Mouse (Mus musculus) myocyte (in vitro differentiated cells): Measurements from ENCODE around the gene Hba-a2. TPM values are rescaled to one million over a fixed set of nuclear protein-coding genes. Genes with fewer than 3 reads are reported as not detected.

Experiments used
- H3K27me3 ChIP-seq: one replicate; pipeline ENCODE4 v1.6.1; 2011; ENCODE audit not compliant: control insufficient read depth, insufficient read depth, insufficient read length
- H3K36me3 ChIP-seq: one replicate; pipeline ENCODE4 v1.6.1; 2011; ENCODE audit not compliant: control insufficient read depth, insufficient read depth
- H3K4me2 ChIP-seq: one replicate; pipeline ENCODE4 v1.6.1; 2011; ENCODE audit warnings: low read depth, control low read depth
- H3K4me3 ChIP-seq: one replicate; pipeline ENCODE4 v1.5.1; 2011; ENCODE audit warnings: mild to moderate bottlenecking, control low read depth, moderate library complexity
- H3K79me2 ChIP-seq: one replicate; pipeline ENCODE4 v1.6.1; 2011; ENCODE audit not compliant: control insufficient read depth, insufficient read depth
- H3ac ChIP-seq: one replicate; pipeline ENCODE4 v1.6.1; 2011; ENCODE audit not compliant: control insufficient read depth, insufficient read length
- E2F4 ChIP-seq: IDR thresholded peaks from one replicate; pipeline ENCODE4 v1.6.1; 2011; ENCODE audit warnings: mild to moderate bottlenecking, control low read depth, moderate library complexity; ENCODE audit not compliant: insufficient read depth
- MAX ChIP-seq: IDR thresholded peaks from one replicate; pipeline ENCODE4 v1.6.1; 2011; ENCODE audit warnings: low read depth, mild to moderate bottlenecking, control low read depth
- MYOD1 ChIP-seq, 3 experiments: IDR thresholded peaks; one replicate each; pipeline ENCODE4 v1.6.1; 2011; ENCODE audit warnings: control low read depth in 2 of 3, low read depth in 2 of 3, mild to moderate bottlenecking in 2 of 3, moderate library complexity in 1 of 3; ENCODE audit not compliant: insufficient read length in 2 of 3, control insufficient read depth in 1 of 3
- MYOG ChIP-seq, 3 experiments: IDR thresholded peaks; one replicate each; pipeline ENCODE4 v1.6.1; 2011; ENCODE audit warnings: control low read depth in 2 of 3, low read depth in 2 of 3, mild to moderate bottlenecking in 2 of 3; ENCODE audit not compliant: insufficient read length in 2 of 3, control insufficient read depth in 1 of 3, insufficient read depth in 1 of 3
- POLR2AphosphoS2 ChIP-seq: IDR thresholded peaks from one replicate; pipeline ENCODE4 v1.6.1; 2011; ENCODE audit warnings: low read depth, control low read depth; ENCODE audit not compliant: insufficient read length
- SRF ChIP-seq: IDR thresholded peaks from one replicate; pipeline ENCODE4 v1.6.1; 2011; ENCODE audit warnings: low read depth; ENCODE audit not compliant: control insufficient read depth, insufficient read length
- TCF12 ChIP-seq: IDR thresholded peaks from one replicate; pipeline ENCODE4 v1.6.1; 2011; ENCODE audit warnings: mild to moderate bottlenecking, control low read depth; ENCODE audit not compliant: poor library complexity, insufficient read depth, severe bottlenecking
- TCF3 ChIP-seq: IDR thresholded peaks from one replicate; pipeline ENCODE4 v1.6.1; 2011; ENCODE audit warnings: low read depth, control low read depth; ENCODE audit not compliant: insufficient read length
- USF1 ChIP-seq: IDR thresholded peaks from one replicate; pipeline ENCODE4 v1.6.1; 2011; ENCODE audit warnings: low read depth, mild to moderate bottlenecking, control low read depth, moderate library complexity
- polyA plus RNA-seq: library from polyadenylated mRNA; unstranded; fragments of >200 nt; fragmentation: generic; extraction: Trizol; gene quantifications from one replicate; pipeline ENCODE4 v1.2.1, GENCODE M21; 2012; ENCODE audit warnings: missing spikeins

Gene Hba-a2
- polyA plus RNA-seq, 1 experiment: not detected

- Histone ChIP-seq H3ac (no peak overlapping the region), H3K4me2 (peak overlapping the region; percentile 40), H3K4me3 (no peak overlapping the region), H3K27me3 (no peaks in the 10 kb centered on the region), H3K79me2 (peaks cover 28% of the 10 kb centered on the region), H3K36me3 (peaks cover 4% of the 10 kb centered on the region)
- TF ChIP-seq POLR2AphosphoS2 (no peak), E2F4 (no peak), MYOG (IDR thresholded peaks at IDR 0.05; ENCODE audit: control insufficient read depth in 1 of 3, insufficient read depth in 1 of 3, insufficient read length in 2 of 3, low read depth in 2 of 3) (no peak), TCF3 (no peak), MYOD1 (IDR thresholded peaks at IDR 0.05; ENCODE audit: control insufficient read depth in 1 of 3, insufficient read length in 2 of 3, low read depth in 2 of 3) (no peak), SRF (no peak), MAX (no peak), TCF12 (no peak), USF1 (no peak)
Observed at GRCm38 (mm10) chr11:32345504-32346297, 49.4 kb downstream of the Hba-a2 start.

Other genes starting within 250 kb of the Hba-a2 start
- 0.01 TPM for gene Il9r, start 96.2 kb upstream of the Hba-a2 start, polyA plus RNA-seq
- gene Snrnp25, start 91.1 kb upstream of the Hba-a2 start, polyA plus RNA-seq: 58.3 TPM
- gene Rhbdf1, start 74.2 kb upstream of the Hba-a2 start, polyA plus RNA-seq: 73.3 TPM
- 23.8 TPM for gene Mpg, start 70.0 kb upstream of the Hba-a2 start, polyA plus RNA-seq
- gene Nprl3, start 28.8 kb upstream of the Hba-a2 start, polyA plus RNA-seq: 57.4 TPM
- not detected for gene Hba-x, start 20.1 kb upstream of the Hba-a2 start, polyA plus RNA-seq
- gene Hba-a1, start 13.0 kb upstream of the Hba-a2 start, polyA plus RNA-seq: 12.3 TPM
- gene Hbq1b, start 9.5 kb upstream of the Hba-a2 start, polyA plus RNA-seq: 0.16 TPM
- 0.24 TPM for gene Hbq1a, start 3.6 kb downstream of the Hba-a2 start, polyA plus RNA-seq
- 22.3 TPM for gene Sh3pxd2b, start 51.3 kb downstream of the Hba-a2 start, polyA plus RNA-seq
- gene Ubtd2, start 158.9 kb downstream of the Hba-a2 start, polyA plus RNA-seq: 14.6 TPM
- 0.08 TPM for gene Efcab9, start 235.6 kb downstream of the Hba-a2 start, polyA plus RNA-seq
- gene Stk10, start 236.8 kb downstream of the Hba-a2 start, polyA plus RNA-seq: 7.1 TPM